Mouse (Mus musculus) ovary, postnatal 10 days (tissue): ENCODE results near the gene Dolk.

Experiments used
- DNase-seq: peaks from one replicate; pipeline ENCODE4 v3.0.0; 2022; ENCODE audit warnings: low spot score

The Dolk gene

GRCm38 (mm10) chr2:30286192-30287026, at the start of gene Dolk, which contains the start of gene Nup188:
Dolk (minus strand) TSS chr2:30286334.
Nup188 (plus strand) TSS chr2:30286397.
- peak; percentile 93 for DNase-seq

GRCm38 (mm10) chr2:30335324-30335723, 49.2 kb upstream of the Dolk start:
- no peak for DNase-seq

GRCm38 (mm10) chr2:30328791-30329190, 42.7 kb upstream of the Dolk start:
- DNase-seq = no peak

- no peak for DNase-seq
Measured at GRCm38 (mm10) chr2:30327276-30327675, 41.1 kb upstream of the Dolk start.

GRCm38 (mm10) chr2:30325296-30325695, 39.2 kb upstream of the Dolk start:
- no peak for DNase-seq

GRCm38 (mm10) chr2:30323111-30323510, 37.0 kb upstream of the Dolk start:
- no peak for DNase-seq

GRCm38 (mm10) chr2:30319260-30319659, 33.1 kb upstream of the Dolk start:
- DNase-seq = no peak

GRCm38 (mm10) chr2:30316955-30317354, 30.8 kb upstream of the Dolk start:
- no peak for DNase-seq

GRCm38 (mm10) chr2:30316136-30316535, 30.0 kb upstream of the Dolk start:
- DNase-seq = no peak

- DNase-seq = no peak
Measured at GRCm38 (mm10) chr2:30311481-30311880, 25.3 kb upstream of the Dolk start.

GRCm38 (mm10) chr2:30309351-30309750, 23.2 kb upstream of the Dolk start:
- no peak for DNase-seq

- DNase-seq = no peak
Measured at GRCm38 (mm10) chr2:30306087-30306486, 20.0 kb upstream of the Dolk start.

- DNase-seq = no peak
Measured at GRCm38 (mm10) chr2:30299966-30300365, 13.8 kb upstream of the Dolk start.

GRCm38 (mm10) chr2:30299525-30299924, 13.4 kb upstream of the Dolk start:
- DNase-seq = no peak

GRCm38 (mm10) chr2:30287027-30287373, 866 bp upstream of the Dolk start:
- DNase-seq = no peak

GRCm38 (mm10) chr2:30285416-30286181, 535 bp downstream of the Dolk start:
- no peak for DNase-seq

GRCm38 (mm10) chr2:30285004-30285403, 1.1 kb downstream of the Dolk start:
- DNase-seq = no peak

- DNase-seq = no peak
Measured at GRCm38 (mm10) chr2:30283193-30283592, 2.9 kb downstream of the Dolk start.

GRCm38 (mm10) chr2:30281651-30282050, 4.5 kb downstream of the Dolk start:
- no peak for DNase-seq

- no peak for DNase-seq
Measured at GRCm38 (mm10) chr2:30280743-30281142, 5.4 kb downstream of the Dolk start, which contains the start of gene Gm28038. Gm28038 (plus strand) TSS chr2:30281043.

- no peak for DNase-seq
Measured at GRCm38 (mm10) chr2:30270134-30270533, 16.0 kb downstream of the Dolk start.

- DNase-seq = no peak
Measured at GRCm38 (mm10) chr2:30269241-30269990, 16.7 kb downstream of the Dolk start.
